Mouse (Mus musculus) telencephalon, adult 2 months (tissue): ENCODE results near the gene Irf3.

Source experiments
- DNase-seq: peaks from one replicate; pipeline ENCODE4 v3.0.0-alpha.2; 2011; ENCODE audit warnings: low read depth, low spot score

The Irf3 gene

GRCm38 (mm10) chr7:44974383-44975116 lies 22.9 kb upstream of the Irf3 start, which contains the start of gene Cpt1c:
Cpt1c (minus strand) TSS chr7:44974851.
- peak; percentile 93 for DNase-seq

GRCm38 (mm10) chr7:44975117-44975419 lies 22.4 kb upstream of the Irf3 start:
- DNase-seq, result no peak

- no peak for DNase-seq
Observed at GRCm38 (mm10) chr7:44978300-44978699, 19.1 kb upstream of the Irf3 start.

- DNase-seq, result no peak
Observed at GRCm38 (mm10) chr7:44981539-44981938, 15.9 kb upstream of the Irf3 start.

- no peak for DNase-seq
Observed at GRCm38 (mm10) chr7:44983085-44983484, 14.4 kb upstream of the Irf3 start.

GRCm38 (mm10) chr7:44983944-44984832 lies 13.3 kb upstream of the Irf3 start:
- DNase-seq, result no peak

GRCm38 (mm10) chr7:44984833-44985164 lies 12.6 kb upstream of the Irf3 start:
- DNase-seq, result no peak

GRCm38 (mm10) chr7:44985595-44986191 lies 11.8 kb upstream of the Irf3 start:
- no peak for DNase-seq

- peak; percentile 100 for DNase-seq
Observed at GRCm38 (mm10) chr7:44986192-44986878, 11.1 kb upstream of the Irf3 start, which contains the start of gene Prmt1. Prmt1 (minus strand) TSS chr7:44986568.

GRCm38 (mm10) chr7:44986879-44987718 lies 10.3 kb upstream of the Irf3 start:
- DNase-seq, result no peak

- DNase-seq, result no peak
Observed at GRCm38 (mm10) chr7:44996672-44997071, 776 bp upstream of the Irf3 start.

- DNase-seq, result no peak
Observed at GRCm38 (mm10) chr7:44997940-44998428, 536 bp downstream of the Irf3 start.

- DNase-seq, result no peak
Observed at GRCm38 (mm10) chr7:44998501-44998955, 1.1 kb downstream of the Irf3 start, which contains the start of gene Bcl2l12. Bcl2l12 (minus strand) TSS chr7:44998712.

GRCm38 (mm10) chr7:44999753-45000152 lies 2.3 kb downstream of the Irf3 start:
- no peak for DNase-seq

GRCm38 (mm10) chr7:45000539-45001114 lies 3.2 kb downstream of the Irf3 start:
- DNase-seq, result no peak

GRCm38 (mm10) chr7:45002440-45002839 lies 5.0 kb downstream of the Irf3 start:
- DNase-seq, result no peak

GRCm38 (mm10) chr7:45004546-45004945 lies 7.1 kb downstream of the Irf3 start:
- DNase-seq, result no peak

- no peak for DNase-seq
Observed at GRCm38 (mm10) chr7:45005321-45005992, 8.0 kb downstream of the Irf3 start.

GRCm38 (mm10) chr7:45006503-45006902 lies 9.1 kb downstream of the Irf3 start:
- DNase-seq, result no peak

GRCm38 (mm10) chr7:45007141-45007540 lies 9.7 kb downstream of the Irf3 start:
- no peak for DNase-seq
